Mouse (Mus musculus): ENCODE data around the gene Ndc80.

- no peak for TF ChIP-seq POLR2A (IDR thresholded peaks at IDR 0.05; ENCODE audit: low read depth, low read length)
- TF ChIP-seq EP300 (IDR thresholded peaks at IDR 0.05; ENCODE audit: low read length) = peak; percentile 79
- peak; percentile 42; the same call in 1 of the 2 replicates for TF ChIP-seq MAX (IDR thresholded peaks at IDR 0.05; ENCODE audit: low read length)
- no peak for TF ChIP-seq CTCF (conservative IDR thresholded peaks at IDR 0.05 in 1 of 2, IDR thresholded peaks at IDR 0.05 in 1 of 2; ENCODE audit: low read depth in 2 of 2, low read length in 2 of 2)
- TF ChIP-seq IRF4 (IDR thresholded peaks at IDR 0.05; ENCODE audit: low read depth, low read length) = peak; percentile 95
- no peak for TF ChIP-seq TBP (conservative IDR thresholded peaks at IDR 0.05; ENCODE audit: low read depth, low read length)
- no peak; the same call in 1 of the 2 replicates for TF ChIP-seq UBTF (IDR thresholded peaks at IDR 0.05; ENCODE audit: low read depth, low read length)
These were observed 40.8 kb downstream of the Ndc80 start for GRCm38 (mm10) chr17:71485791-71486230.
